Mouse (Mus musculus): ENCODE results near the gene Olfr798. TPM values are rescaled to one million over a fixed set of nuclear protein-coding genes. Genes with fewer than 3 reads are reported as not detected.

Olfr798 gene
- polyA plus RNA-seq (2012; rRNA removed) = not detected in 2 replicates

DNA sequence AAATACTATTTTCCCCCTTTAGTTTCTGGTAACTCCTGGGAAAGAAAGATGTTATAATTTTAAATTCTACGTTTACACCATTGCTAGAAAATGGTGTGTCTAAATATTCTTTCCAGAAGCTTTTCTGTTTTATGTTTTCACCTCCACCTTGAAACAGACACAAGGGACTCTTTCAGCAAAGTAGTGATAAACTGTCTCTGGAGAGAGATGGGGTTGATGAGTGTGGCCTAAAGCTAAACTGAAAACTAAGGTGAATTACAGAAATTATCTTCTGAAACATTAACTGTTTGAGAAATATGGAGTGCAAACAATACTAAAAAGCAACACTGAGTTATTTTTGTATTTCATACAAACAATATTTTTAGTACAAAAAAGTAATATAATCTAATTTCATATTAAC, at the start of gene Olfr798:
Olfr798 (minus strand) TSS at position 101 of the 400 bp plus-strand sequence.
- DNase-seq (ENCODE audit: low read depth) = no peak

DNA sequence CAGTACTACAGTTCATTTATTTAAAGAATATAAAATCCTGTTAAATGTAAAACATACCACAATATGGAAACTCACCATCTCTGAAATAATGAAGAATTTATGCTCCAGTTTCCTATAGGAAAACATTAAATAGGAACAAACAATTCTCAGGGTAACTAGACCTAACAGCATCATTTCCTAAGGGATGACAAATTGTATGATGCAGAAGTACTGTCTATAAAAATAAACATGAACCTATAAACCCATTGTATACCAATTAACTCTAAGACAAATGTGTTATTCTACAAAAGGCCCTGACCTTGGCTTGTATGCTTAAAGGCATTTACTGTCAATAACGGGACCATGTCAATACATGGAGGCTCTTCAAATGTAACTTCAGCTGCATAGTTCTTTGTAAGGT, 46.0 kb upstream of the Olfr798 start, which contains the start of gene Olfr801:
Olfr801 (minus strand) TSS at position 101 of the 400 bp plus-strand sequence.
- DNase-seq (ENCODE audit: low read depth) = no peak

- no peak for DNase-seq (ENCODE audit: low read depth)
These were observed 29.7 kb upstream of the Olfr798 start, which contains the start of gene Olfr800 for GRCm38 (mm10) chr10:129657394-129657793. TSS of gene Olfr800 (plus strand) at chr10:129657694.

DNA sequence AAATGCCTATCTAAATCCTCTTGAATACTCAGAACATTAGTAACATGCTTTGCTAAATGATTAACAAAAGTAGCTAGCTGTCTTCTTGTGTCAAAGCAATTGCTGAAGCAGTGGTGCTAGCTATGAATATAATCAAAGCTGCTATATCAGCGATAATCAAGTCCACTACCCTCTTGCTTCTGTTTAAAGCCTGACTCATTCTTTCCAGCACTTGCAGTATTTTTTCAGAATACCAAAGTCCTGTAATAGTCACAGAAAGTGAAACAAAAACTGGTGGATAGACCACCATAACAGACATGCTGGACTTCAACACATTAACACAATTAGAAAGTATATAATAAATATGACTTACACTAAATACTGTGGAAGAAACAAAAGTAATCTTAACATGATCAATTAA, 24.0 kb upstream of the Olfr798 start:
- DNase-seq (ENCODE audit: low read depth) = no peak

GRCm38 (mm10) chr10:129637184-129637583, 9.4 kb upstream of the Olfr798 start, which contains the start of gene Olfr799:
TSS of gene Olfr799 (plus strand) at chr10:129637484.
- no peak for DNase-seq (ENCODE audit: low read depth)

DNA sequence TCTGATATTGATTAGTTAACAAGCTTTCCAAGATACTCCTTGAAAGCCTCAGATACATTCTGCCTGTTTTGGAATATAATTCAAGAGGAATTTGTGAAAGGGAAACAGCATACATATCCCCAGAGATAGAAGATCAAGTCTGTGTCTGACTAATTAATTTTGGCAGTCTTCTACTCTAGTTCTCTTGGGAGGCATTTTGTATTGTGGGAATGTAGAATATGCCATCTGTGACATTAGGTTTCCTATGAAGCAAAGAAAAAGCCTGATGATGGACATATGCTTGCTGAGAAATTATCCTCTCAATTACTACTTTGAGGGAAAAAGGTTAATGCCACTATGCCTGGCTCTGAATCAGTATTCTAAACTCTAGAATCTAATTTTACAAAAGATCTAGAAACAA, 4.5 kb downstream of the Olfr798 start:
- DNase-seq (ENCODE audit: low read depth) = no peak

GRCm38 (mm10) chr10:129621724-129622123, 6.0 kb downstream of the Olfr798 start:
- DNase-seq (ENCODE audit: low read depth) = no peak

DNA sequence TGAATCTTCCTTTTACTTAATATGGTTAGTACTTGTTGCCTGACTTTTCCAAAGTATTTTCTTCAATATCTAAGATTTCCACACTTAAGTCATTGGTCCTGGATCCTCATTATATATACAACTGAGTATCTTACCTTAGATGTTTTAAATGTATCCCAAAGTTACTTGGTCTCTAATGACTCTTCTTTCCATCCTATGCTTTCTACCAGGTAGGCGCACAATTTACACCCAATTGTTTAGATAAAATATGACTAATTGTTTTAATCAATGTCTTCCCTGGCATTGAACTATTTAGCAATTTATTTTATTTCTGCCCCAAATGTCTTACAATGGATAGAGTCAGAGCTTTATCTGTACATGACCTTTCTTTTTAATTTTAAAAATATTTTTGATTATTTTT, 15.3 kb downstream of the Olfr798 start, which contains the start of gene Olfr796:
Olfr796 (minus strand) TSS at position 101 of the 400 bp plus-strand sequence.
- no peak for DNase-seq (ENCODE audit: low read depth)

DNA sequence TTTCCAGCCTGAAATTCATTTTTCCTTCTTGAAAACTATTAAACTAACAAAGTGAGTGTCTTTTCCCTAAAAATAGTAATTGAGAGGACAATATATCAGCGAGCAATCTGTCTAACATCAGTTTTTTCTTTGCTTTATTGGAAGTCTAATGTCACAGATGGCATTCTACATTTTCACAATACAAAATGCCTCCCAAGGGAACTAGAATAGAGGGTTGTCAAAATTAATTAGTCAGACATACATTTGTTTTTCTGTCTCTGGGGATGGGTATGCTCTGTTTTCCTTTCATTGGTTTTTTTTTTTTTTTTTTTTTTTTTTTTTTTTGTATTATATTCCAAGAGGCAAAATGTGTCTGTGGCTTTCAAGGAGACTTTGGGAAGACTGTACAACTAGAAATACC, 50.7 kb downstream of the Olfr798 start:
- no peak for DNase-seq (ENCODE audit: low read depth)

Other genes starting within 250 kb of the Olfr798 start
- 0.03 and 0.05 TPM in 2 replicates for gene Olfr784, start 243.9 kb downstream of the Olfr798 start, polyA plus RNA-seq (2012; rRNA removed)
- gene Olfr785, start 222.5 kb downstream of the Olfr798 start, polyA plus RNA-seq (2012; rRNA removed) = not detected in 2 replicates
- not detected in 2 replicates for gene Olfr786, start 200.6 kb downstream of the Olfr798 start, polyA plus RNA-seq (2012; rRNA removed)
- not detected in 2 replicates for gene Olfr787, start 166.1 kb downstream of the Olfr798 start, polyA plus RNA-seq (2012; rRNA removed)
- gene Olfr788, start 156.9 kb downstream of the Olfr798 start, polyA plus RNA-seq (2012; rRNA removed) = not detected in 2 replicates
- not detected in 2 replicates for gene Olfr789, start 143.2 kb downstream of the Olfr798 start, polyA plus RNA-seq (2012; rRNA removed)
- gene Olfr790, start 129.4 kb downstream of the Olfr798 start, polyA plus RNA-seq (2012; rRNA removed) = not detected in 2 replicates
- not detected in 2 replicates for gene Olfr791, start 106.1 kb downstream of the Olfr798 start, polyA plus RNA-seq (2012; rRNA removed)
- gene Olfr792, start 88.8 kb downstream of the Olfr798 start, polyA plus RNA-seq (2012; rRNA removed) = not detected in 2 replicates
- gene Olfr794, start 60.3 kb downstream of the Olfr798 start, polyA plus RNA-seq (2012; rRNA removed) = not detected in 2 replicates
- gene Olfr796, start 15.4 kb downstream of the Olfr798 start, polyA plus RNA-seq (2012; rRNA removed) = not detected in 2 replicates
- gene Olfr799, start 9.6 kb upstream of the Olfr798 start, polyA plus RNA-seq (2012; rRNA removed) = not detected in 2 replicates
- not detected in 2 replicates for gene Olfr800, start 29.8 kb upstream of the Olfr798 start, polyA plus RNA-seq (2012; rRNA removed)
- not detected in 2 replicates for gene Olfr801, start 45.9 kb upstream of the Olfr798 start, polyA plus RNA-seq (2012; rRNA removed)
- not detected in 2 replicates for gene Olfr802, start 60.2 kb upstream of the Olfr798 start, polyA plus RNA-seq (2012; rRNA removed)
- gene Olfr803, start 66.4 kb upstream of the Olfr798 start, polyA plus RNA-seq (2012; rRNA removed) = not detected in 2 replicates
- gene Olfr804, start 75.3 kb upstream of the Olfr798 start, polyA plus RNA-seq (2012; rRNA removed) = not detected in 2 replicates
- gene Olfr805, start 101.4 kb upstream of the Olfr798 start, polyA plus RNA-seq (2012; rRNA removed) = not detected in 2 replicates
- gene Olfr806, start 114.0 kb upstream of the Olfr798 start, polyA plus RNA-seq (2012; rRNA removed) = not detected in 2 replicates
- not detected in 2 replicates for gene Olfr807, start 129.9 kb upstream of the Olfr798 start, polyA plus RNA-seq (2012; rRNA removed)
- gene Olfr808, start 137.5 kb upstream of the Olfr798 start, polyA plus RNA-seq (2012; rRNA removed) = not detected in 2 replicates
- not detected in 2 replicates for gene Olfr809, start 146.7 kb upstream of the Olfr798 start, polyA plus RNA-seq (2012; rRNA removed)
- gene Olfr810, start 167.0 kb upstream of the Olfr798 start, polyA plus RNA-seq (2012; rRNA removed) = not detected in 2 replicates
- gene Olfr811, start 176.5 kb upstream of the Olfr798 start, polyA plus RNA-seq (2012; rRNA removed) = not detected in 2 replicates
- not detected in 2 replicates for gene Olfr812, start 218.2 kb upstream of the Olfr798 start, polyA plus RNA-seq (2012; rRNA removed)
- gene Olfr813, start 227.4 kb upstream of the Olfr798 start, polyA plus RNA-seq (2012; rRNA removed) = not detected in 2 replicates

All from gonadal fat pad, adult 2 months (tissue).